Mouse (Mus musculus): ENCODE measurements around the gene Galnt10.

Galnt10 gene

DNA sequence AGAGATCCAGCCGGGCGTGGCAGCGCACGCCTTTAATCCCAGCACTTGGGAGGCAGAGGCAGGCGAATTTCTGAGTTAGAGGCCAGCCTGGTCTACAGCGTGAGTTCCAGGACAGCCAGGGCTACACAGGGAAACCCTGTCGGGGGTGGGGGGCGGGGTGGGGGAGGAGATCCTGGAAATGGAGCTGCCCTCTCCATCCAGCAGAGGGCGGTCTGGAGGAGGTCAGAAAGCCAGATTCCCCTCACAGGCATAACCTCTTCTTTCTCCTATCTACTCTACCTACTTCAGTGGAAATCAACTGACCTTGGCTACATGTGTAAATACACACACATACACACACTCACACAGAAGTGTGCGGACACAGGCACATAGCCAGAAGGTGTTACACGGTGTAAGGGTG, 180.0 kb downstream of the Galnt10 start:
- in situ Hi-C loops (cut with MseI, MboI), result loop anchor here (5.0 kb wide), 1 partner anchor 92 kb away; no protein-coding TSS in a partner anchor

- in situ Hi-C loops (cut with MseI, MboI), result loop anchor here (5.0 kb wide), 1 partner anchor 90 kb away; no protein-coding TSS in a partner anchor
Observed at GRCm38 (mm10) chr11:57827048-57827914, 182.0 kb downstream of the Galnt10 start.

GRCm38 (mm10) chr11:57827915-57828545, 182.8 kb downstream of the Galnt10 start:
- in situ Hi-C loops (cut with MseI, MboI), result loop anchor here (5.0 kb wide), 1 partner anchor 89 kb away; no protein-coding TSS in a partner anchor

DNA sequence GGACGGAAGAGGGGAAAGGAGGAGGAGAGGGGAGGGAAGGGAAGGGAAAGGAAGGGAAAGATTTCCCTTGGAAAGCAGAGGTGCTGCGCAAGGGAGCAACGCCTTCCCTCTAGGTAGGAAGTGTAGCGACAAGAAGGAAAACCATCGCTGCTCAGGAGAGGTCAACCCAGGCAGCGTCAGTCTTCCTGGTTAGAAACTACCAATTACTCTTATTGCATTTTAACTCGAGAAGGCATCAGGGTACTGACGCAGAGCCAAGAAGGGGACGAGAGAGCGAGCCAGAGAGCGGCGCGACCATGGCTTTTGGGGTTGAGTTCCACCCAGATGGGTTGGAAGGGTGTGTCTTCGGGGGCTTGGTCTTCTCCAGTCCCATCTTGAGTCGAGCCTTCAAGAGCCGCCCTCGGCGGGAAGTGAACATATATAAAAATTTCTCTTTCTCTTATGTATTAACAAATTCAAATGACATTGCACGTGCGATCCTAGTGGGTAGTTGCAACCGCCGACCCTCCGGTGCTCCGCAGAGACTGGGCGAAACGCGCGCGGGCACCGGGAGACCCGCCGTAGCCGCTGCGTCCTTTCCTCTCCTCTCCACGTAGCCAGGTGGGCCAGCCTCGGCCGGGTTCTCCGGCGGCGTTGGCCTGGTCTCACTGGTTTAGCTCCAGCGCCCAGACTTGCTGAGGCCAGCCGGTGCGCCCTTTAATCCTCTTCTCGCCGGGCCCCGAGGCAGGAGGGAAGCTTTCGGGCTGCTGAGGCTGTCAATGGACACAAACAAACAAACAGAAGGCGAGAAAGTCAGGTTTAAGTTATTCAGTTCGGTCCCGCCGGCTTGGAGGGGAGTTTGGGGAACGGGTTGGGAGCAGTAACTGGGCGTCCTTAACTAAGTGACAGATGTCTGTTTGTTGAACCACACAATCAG, 184.0 kb downstream of the Galnt10 start:
- in situ Hi-C loops (cut with MseI, MboI), result loop anchor here (5.0 kb wide), 1 partner anchor 88 kb away; no protein-coding TSS in a partner anchor

- in situ Hi-C loops (cut with MseI, MboI), result loop anchor here (5.0 kb wide), 1 partner anchor 87 kb away; no protein-coding TSS in a partner anchor
Observed at GRCm38 (mm10) chr11:57829871-57830775, 184.9 kb downstream of the Galnt10 start.

GRCm38 (mm10) chr11:57831281-57831781, 186.1 kb downstream of the Galnt10 start:
- in situ Hi-C loops (cut with MseI, MboI), result no loop called here

DNA sequence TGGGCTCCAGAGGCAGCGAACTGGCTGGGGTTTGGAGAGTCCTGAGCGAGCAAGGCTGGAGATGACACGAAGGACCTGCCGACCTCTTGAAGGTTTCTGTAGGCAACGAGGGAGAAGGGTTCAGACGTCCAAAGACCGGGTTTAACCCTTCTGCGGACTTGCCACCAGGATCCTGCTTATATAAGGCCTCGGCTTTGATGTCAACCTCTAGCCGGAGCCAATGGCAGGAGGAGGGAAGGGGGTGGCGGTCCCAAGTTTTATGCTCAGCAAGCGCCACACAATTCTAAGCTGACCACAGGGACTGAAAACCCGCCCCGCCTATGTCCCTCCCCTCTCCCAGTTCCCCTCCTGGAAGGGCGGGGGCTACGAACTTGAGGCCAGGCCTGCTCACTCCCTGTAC, 186.6 kb downstream of the Galnt10 start:
- in situ Hi-C loops (cut with MseI, MboI), result no loop called here

- in situ Hi-C loops (cut with MseI, MboI), result no loop called here
Observed at GRCm38 (mm10) chr11:57832552-57833201, 187.4 kb downstream of the Galnt10 start, which contains the start of gene Hand1. Gene Hand1, minus strand, starts transcription at chr11:57832818.

DNA sequence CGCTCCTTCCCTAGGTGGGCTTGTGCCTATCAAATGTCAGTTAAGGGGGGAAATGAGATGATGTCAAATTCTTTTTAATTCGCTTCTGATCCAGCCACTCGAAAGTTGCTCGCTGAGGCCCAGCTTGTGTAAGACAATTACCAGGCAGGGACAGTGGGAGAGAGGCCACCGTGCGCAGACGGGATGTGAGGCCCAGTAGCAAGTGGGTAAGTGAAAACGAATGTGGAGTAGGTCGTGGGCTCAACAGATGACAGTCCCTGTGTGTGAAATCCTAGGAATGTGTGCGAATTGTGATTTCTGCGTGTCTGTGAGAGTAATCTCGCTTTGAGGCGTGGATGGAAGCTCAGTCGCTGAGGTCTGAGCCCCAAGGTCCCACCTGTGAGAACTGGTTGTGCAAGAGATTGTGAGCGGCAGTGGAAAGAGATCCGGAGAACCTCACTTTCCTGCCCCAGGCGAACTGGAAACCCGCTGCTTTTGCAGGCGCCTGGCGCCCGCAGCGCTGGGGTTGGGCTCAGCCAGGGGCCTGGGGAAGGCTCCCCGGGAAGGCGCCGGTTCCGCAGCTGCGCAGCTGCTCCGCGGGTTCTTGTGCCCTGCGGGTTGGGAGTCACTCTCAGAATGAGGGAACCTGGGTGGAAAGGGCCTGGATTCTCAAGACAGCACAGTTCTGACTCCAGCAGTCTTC, 188.2 kb downstream of the Galnt10 start:
- in situ Hi-C loops (cut with MseI, MboI), result no loop called here

DNA sequence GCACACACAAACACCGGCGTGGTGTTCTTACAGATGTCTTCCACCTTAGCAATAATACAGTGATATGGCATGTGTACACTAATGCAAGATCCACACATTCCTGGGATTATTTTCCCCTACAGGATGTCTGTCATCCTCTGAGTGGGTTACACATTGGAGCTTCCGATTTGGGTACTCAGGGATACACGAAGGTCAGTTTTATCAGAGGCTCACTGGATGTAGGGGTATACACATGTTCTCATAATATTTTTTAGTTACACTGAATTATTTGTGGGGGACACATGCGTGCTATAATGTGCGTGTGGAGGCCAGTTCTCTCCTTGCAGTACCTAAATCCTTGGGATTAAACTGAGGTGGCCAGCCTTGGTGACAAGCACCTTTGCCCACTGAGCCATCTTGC, 188.8 kb downstream of the Galnt10 start:
- in situ Hi-C loops (cut with MseI, MboI), result no loop called here

DNA sequence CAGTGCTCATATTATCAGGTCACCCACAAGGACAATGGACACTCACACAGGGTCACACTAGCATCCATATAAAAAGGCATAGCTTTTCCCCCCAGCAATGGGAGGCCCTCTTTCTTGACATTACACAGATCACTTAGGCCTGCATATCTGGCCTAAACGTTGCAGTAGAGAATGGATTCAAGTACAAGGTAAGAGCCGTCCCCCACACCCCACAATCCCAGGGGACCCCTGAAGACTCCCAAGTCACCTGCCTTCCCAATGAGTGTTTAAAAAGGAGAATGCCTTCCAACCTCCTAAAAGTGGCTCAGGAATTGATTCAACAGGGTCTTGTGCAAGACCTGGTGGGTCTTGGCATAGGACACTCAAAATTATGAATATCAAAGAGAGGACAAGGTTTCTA, 190.1 kb downstream of the Galnt10 start:
- in situ Hi-C loops (cut with MseI, MboI), result no loop called here

- in situ Hi-C loops (cut with MseI, MboI), result no loop called here
Observed at GRCm38 (mm10) chr11:57835931-57836330, 190.7 kb downstream of the Galnt10 start.

DNA sequence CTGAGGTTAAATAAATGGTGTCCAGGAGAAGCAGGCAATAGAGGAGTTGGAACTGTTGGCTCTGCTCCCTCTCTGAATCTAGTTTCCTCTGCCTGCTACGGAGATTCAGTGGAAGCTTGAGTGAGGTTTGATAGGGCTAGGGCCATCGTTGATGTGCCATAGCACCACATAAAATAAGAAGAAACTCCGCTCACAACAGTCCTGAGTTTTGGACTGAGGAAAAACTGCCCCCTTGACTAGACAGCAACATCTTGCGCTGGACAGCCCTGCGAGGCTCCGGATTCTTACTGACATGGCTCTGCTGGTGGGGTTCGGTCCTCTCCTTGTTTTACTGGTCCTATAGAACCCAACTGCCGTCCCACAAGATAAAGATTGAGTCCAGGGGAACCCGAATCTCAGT, 191.2 kb downstream of the Galnt10 start:
- in situ Hi-C loops (cut with MseI, MboI), result no loop called here

Measured in mouse trophoblast stem cell (cell line).